Mouse (Mus musculus) right cerebral cortex, postnatal 36 days (tissue): ENCODE results near the gene Dennd1a.

Source experiments
- DNase-seq, 2 experiments: peaks; one replicate each; pipeline ENCODE4 v3.0.0; 2022; ENCODE audit warnings: low spot score in 2 of 2, mixed read lengths in 1 of 2

The Dennd1a gene

DNA sequence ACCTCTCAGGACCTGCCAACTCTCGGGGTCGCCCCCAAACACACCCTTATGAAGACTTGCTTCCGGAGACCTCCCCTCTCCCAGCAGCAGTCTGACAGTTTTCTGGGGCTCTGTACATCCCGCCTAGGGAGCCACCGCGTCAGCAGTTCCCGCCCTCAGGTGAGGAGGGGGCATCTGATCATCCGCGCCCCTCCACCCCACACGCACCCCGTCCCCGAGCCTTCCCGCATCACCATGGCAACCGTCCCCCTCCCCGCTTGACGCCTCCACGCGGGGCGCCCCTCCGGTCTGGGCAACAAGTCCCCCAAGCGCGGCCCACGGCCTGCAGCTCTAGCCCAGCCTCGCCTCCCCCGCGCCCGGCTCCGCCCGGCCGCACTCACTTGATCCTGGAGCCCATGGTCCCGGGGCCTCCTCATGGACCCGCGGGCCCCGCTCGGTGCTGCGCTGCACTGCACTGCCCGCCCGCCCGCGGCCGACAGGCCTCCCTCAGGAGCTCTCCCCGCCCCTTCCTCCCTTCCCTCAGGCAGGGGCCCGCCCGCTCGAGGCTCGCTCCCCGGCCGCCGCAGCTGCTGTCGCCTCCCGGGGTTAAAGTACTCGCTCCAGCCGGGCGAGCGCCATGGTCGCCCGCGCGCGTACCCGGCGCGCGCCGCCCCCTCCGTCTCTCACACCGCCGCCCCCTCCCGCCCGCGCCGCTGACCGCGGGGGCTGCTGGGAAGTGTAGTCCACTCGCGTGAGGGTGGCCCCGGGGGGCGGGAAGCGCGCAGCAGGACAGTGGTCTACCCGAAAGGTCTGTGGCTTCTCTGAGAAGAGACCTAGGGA lies at the start of gene Dennd1a:
Gene Dennd1a, minus strand, starts transcription at position 658 of the 819 bp plus-strand sequence.
- DNase-seq = peak; percentile 71 to 72

- no peak for DNase-seq
Observed at GRCm38 (mm10) chr2:38336606-38337005, 49.4 kb upstream of the Dennd1a start.

DNA sequence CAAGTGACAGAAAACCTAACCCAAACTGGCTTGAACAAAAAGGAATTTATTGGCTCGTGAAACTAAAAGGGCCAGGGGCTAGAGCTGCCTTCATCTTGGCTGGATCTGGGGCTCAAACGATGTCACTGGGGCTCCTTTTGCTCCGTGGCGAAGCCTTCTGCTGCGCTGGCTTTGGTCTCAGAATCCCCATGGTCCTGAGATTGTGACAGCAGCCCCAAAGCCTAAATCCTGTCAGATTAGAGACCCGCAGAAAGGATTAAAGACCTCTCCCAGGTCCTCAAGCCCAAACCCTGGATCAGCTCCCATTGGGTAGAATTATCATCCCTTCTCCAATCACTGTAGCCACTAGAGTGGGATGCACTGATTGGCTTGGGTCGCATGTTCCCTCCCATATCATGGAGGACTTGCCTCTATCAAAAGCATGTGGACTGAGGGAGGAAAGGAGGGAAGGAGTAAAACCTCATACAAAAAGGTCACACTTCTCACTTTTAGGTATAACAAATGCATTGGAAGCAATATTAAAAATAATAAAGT lies 46.5 kb upstream of the Dennd1a start:
- DNase-seq = no peak

GRCm38 (mm10) chr2:38326671-38327070 lies 39.5 kb upstream of the Dennd1a start:
- DNase-seq = no peak

GRCm38 (mm10) chr2:38323380-38323779 lies 36.2 kb upstream of the Dennd1a start:
- no peak for DNase-seq

- no peak for DNase-seq
Observed at GRCm38 (mm10) chr2:38320911-38321310, 33.7 kb upstream of the Dennd1a start.

DNA sequence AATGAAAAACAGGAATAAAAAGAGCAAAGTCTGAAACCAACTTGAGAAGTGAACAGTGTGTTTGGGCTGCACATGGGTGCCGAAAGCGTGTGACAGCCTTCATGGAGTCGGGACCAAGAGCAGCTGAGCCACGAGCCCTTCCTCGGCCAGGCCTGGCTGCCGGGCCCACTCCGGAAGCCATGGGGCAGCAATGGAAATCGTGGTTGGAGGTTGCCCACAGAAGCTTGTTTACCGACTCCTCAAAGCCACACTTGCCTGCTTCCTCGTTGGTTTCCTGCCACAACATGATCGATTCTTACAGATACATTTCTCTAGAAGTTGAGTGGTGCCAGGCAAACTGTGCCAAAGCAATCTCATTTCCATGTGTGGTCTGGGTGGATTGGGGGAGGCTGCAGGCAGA lies 31.9 kb upstream of the Dennd1a start:
- no peak for DNase-seq

DNA sequence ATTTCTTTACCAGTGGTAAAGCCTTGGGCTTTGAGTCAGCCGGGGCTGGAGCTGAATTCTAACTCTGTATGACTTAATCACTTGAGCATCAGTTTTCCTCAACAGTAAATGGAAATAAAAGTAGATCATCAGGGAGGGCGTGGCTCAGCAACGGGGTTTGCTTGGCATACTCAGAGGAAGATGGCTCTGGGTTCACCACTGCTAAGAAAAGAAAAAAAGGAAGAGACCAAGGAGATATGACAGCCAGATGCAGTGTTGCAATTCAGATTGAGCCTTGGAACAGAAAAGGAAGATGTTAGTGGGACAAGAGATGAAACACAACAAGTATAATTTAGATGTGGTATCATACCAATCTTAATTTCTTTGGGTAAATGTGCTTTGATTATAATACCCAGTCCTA lies 26.2 kb upstream of the Dennd1a start:
- DNase-seq = no peak

DNA sequence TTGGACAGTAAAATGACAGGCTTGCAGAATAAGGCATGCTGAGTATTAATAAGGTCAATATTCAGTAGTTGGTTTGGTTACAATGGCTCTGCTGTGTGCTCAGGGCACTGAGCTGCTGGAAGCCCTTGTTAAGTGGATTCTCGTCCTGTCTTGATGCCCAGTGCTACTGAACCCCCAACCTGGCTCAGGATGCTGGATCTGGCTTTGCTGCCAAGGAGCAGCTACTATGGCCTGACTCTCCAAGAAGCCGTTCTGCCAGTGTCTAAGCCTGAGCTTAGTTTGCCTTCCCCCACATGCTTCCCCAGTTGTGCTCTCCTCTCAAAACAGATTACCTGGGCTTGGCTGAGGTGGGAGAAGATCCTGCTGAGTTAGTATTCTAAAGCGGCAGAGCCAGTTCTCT lies 25.7 kb upstream of the Dennd1a start:
- no peak for DNase-seq

DNA sequence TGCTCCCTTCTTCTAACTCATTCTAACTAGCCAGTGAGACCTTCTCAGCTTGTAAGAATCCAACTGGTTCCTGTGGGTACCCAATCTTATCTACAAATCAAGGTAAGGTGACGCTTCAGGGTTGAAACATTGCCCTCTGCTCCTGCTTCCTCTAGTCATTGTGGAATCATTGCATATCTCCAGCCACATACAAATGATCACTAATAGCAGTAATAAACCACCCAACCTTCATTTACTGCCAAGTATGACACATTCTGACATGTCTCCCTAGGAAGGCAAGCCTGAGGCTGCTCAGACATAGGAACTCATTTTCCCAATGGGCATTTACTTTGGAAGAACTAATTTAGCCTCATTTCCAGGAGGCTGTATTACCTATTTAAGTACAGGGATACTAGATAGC lies 18.0 kb upstream of the Dennd1a start:
- no peak for DNase-seq

DNA sequence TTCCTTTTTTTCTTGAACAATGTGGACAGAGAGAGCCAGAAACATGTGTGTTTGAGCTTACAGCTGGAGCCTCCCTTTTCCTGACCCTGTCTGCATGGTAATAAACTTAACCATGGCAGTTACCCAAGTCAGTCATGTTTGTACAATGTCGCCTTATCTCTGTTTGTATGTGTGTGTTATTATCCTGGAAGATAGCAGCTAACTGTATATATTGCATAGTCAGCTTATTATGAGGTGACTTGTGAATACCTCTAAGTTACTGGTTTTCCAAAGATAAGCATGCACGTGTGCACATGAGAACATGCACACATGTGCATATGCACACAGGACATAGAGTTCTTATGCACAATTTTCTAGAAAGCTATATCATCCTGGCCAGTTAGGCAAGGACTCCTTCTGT lies 13.8 kb upstream of the Dennd1a start:
- no peak for DNase-seq

- DNase-seq = no peak
Observed at GRCm38 (mm10) chr2:38295939-38296338, 8.7 kb upstream of the Dennd1a start.

DNA sequence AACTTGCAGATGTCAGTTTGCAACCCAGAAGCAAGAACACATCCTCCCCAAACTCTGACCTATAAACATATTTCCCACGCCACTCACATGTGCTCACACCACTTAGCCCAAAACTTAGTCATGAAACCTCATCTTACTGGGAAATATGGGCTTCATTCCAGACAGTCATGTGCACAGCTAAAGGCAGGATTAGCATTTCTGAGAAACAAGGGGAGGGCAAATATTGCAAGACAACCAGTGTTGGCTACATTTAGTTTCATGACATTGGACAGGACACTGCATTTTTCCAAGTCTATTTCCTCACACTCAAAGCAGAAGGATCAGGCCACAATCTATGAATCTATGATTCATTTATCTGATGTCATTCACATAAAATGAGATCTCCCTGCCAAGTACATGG lies 4.3 kb upstream of the Dennd1a start:
- no peak for DNase-seq

- no peak for DNase-seq
Observed at GRCm38 (mm10) chr2:38288226-38288625, 1.0 kb upstream of the Dennd1a start.

DNA sequence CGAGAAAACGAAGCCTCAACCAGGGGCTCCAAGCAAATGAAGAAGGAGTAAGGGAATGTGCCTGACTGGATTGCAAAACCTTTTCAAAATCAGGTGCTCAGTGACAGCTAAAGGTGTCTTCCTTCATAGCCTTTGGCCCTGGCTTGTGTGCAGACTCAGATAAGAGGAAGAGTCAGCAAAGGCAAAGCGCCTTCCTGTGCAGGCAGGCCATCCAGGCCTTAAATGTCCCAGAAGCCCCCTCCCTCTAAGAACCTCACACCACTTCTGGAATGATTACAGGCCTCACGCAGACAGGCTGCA lies 807 bp downstream of the Dennd1a start:
- peak in 1 of 2 experiments; percentile 2 for DNase-seq

DNA sequence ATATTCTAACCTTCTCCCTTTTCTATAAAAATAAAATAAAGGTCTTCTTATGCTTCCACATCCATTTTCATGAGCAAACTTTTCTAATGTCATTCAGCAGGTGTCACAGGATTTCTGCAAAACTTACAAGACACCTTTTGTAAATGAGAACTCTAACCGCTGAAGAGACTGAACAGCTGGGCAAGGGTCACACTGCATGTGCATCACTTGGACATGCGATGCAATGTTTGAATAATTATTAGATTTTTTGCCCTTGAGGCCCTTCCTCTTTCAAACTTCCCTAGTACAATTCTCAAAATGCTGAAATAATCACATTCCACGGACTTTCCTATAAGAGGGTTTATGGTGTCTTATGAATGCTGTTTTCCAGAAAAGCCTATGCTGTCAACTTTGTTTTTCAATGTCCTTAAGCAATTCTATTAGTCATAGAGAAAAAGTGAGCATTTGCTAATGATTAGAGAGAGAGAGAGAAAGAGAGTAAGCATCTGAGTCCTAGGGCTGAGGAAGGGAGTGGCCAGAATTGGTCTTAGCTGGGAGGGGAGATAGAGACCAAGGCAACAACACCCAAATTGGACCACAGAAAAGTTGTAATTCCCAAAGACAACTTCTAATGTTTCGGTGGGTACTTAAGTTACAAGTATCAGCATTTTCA lies 1.3 kb downstream of the Dennd1a start:
- DNase-seq = no peak

DNA sequence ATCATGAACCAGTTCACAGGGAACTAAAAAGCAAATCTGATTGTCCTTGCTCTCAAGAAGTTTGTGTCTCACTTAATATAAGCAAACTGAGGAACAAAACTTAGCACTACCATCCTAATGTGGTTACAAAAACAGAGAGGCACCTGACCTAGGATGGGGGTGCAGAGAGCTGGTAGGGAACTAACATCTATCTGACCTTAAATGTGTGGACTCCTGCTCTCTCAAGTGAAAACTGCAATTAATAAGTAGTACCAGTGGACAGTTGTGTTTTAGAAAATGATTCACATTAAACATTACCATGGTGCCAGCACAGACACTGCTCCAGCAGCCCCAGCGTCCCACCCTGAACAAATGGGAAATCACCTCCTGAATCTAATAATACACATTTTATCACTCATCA lies 3.2 kb downstream of the Dennd1a start:
- no peak for DNase-seq

- no peak for DNase-seq
Observed at GRCm38 (mm10) chr2:38280376-38280775, 6.8 kb downstream of the Dennd1a start.

DNA sequence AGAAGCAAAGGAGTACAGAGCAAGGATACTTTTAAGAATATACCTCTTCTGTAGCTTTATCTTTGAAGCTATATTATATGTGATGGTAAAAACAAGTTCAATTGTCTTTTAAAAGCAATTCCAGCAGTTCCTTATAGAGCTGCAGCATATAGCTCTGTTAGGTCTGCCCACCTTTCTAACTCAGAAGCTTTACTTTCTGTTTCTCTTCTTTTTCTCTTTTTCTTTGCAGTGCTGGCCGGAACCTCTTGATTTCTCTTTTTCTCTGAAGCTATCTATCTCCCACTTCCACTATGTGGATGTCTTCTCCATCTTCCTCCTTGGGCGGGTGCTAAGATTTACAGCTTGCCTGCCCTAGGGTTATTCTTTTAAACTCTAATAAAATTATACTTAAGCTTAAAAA lies 12.2 kb downstream of the Dennd1a start:
- no peak for DNase-seq

- no peak for DNase-seq
Observed at GRCm38 (mm10) chr2:38263653-38264052, 23.5 kb downstream of the Dennd1a start.

DNA sequence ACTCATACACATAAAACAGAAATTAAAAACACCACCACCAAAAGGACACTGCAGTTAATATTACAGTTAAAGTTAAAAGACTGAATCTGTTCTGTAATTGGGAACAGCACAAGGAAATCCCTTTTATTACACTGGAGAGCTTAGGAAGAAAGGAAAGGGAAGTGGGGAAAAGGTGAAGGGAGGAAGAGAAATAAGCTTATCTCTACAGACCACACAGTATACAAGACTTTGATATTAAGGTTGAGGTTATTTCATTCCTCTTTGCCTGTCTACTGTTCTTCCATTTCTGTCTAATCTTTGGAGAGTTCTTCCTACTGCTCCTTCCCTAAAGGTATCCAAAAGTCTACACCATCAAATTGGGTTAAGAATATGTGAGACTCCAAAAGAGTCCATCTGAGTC lies 28.1 kb downstream of the Dennd1a start:
- DNase-seq = no peak

DNA sequence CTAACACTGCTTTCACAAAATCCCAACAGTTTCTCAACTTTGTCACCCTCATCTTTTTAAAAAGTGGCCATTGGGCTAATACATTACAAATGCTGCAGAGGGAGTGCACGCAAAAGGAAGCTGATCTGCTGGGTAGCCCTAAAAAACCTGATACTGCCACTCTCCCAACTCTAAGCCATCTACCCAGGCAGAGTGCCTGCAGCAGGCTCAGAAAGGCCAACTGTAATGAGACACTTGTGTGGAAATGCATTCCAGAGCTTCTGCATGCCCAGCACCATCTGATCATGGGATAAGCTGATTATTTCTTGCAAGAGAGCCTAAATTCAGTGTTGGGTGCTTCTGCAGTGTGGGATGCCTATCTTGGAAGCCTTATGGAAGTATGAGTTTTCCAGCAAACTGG lies 49.6 kb downstream of the Dennd1a start:
- DNase-seq = no peak

DNA sequence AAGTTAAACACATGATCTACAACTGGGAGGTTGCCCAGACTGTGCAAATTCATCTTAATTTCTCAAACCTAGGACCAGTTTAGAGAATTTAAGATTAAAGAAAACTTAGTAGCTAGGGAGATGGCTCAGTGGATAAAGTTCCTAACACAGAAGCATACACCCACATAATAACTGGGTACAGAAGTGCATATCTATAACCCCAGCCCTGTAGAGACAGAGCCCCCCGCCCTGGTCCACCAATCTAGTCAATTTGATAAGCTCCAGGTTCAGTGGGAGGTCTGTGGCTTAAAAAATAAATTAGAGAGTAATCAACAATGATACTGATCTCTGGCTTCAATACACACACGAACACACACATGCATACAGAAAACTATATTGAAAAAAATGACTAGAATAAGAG lies 51.6 kb downstream of the Dennd1a start:
- DNase-seq = no peak
